Mouse (Mus musculus): Measurements from ENCODE around the gene Dll3. TPM values are rescaled to one million over a fixed set of nuclear protein-coding genes. Genes with fewer than 3 reads are reported as not detected.

Dll3 gene
- polyA plus RNA-seq, 1 experiment = 2.4 TPM

- H3K4me3 ChIP-seq (ENCODE audit: low read depth, low read length) = peak overlapping the region; percentile 71
- no peak overlapping the region for H3K27ac ChIP-seq (ENCODE audit: insufficient read depth, low read depth, low read length)
These were observed 34.0 kb downstream of the Dll3 start for GRCm38 (mm10) chr7:28268042-28268531.

GRCm38 (mm10) chr7:28267129-28268041, 34.7 kb downstream of the Dll3 start, which contains the start of gene Eid2:
TSS of gene Eid2 (plus strand) at chr7:28267881.
- Histone ChIP-seq H3K36me3 (ENCODE audit: control insufficient read depth, insufficient read depth, low read length) (no peaks in the 10 kb centered on the region), H3K4me1 (ENCODE audit: control insufficient read depth, insufficient read depth, insufficient read length, low read length) (peaks cover 4% of the 10 kb centered on the region; the same call in 1 of the 2 replicates), H3K4me3 (ENCODE audit: low read depth, low read length) (peak within 1 kb of the TSS; percentile 71), H3K27me3 (ENCODE audit: control insufficient read depth, insufficient read depth, low read length) (peaks cover 5% of the 10 kb centered on the region), H3K27ac (ENCODE audit: insufficient read depth, low read depth, low read length) (no peak within 1 kb of the TSS)
- TF ChIP-seq CTCF (IDR thresholded peaks at IDR 0.05; ENCODE audit: extremely low read depth, insufficient read length, insufficient replicate concordance, low read depth, low read length) (no peak), POLR2A (IDR thresholded peaks at IDR 0.05; ENCODE audit: low read depth, low read length) (no peak)
- WGBS = 8% methylated on average over 57 of the region's 57 CpGs

More at GRCm38 (mm10) chr7:28268042-28268531, 34.0 kb downstream of the Dll3 start:
- 1% methylated on average over 57 of the region's 62 CpGs for WGBS
- Histone ChIP-seq H3K36me3 (ENCODE audit: control insufficient read depth, insufficient read depth, low read length) (no peaks in the 10 kb centered on the region), H3K4me1 (ENCODE audit: control insufficient read depth, insufficient read depth, insufficient read length, low read length) (peaks cover 4% of the 10 kb centered on the region; the same call in 1 of the 2 replicates), H3K27me3 (ENCODE audit: control insufficient read depth, insufficient read depth, low read length) (peaks cover 5% of the 10 kb centered on the region)
- TF ChIP-seq POLR2A (IDR thresholded peaks at IDR 0.05; ENCODE audit: low read depth, low read length) (no peak), CTCF (IDR thresholded peaks at IDR 0.05; ENCODE audit: extremely low read depth, insufficient read length, insufficient replicate concordance, low read depth, low read length) (no peak)

- no peak for TF ChIP-seq CTCF (IDR thresholded peaks at IDR 0.05; ENCODE audit: extremely low read depth, insufficient read length, insufficient replicate concordance, low read depth, low read length)
- no peak for TF ChIP-seq POLR2A (IDR thresholded peaks at IDR 0.05; ENCODE audit: low read depth, low read length)
- peaks cover 4% of the 10 kb centered on the region; the same call in 1 of the 2 replicates for H3K4me1 ChIP-seq (ENCODE audit: control insufficient read depth, insufficient read depth, insufficient read length, low read length)
- no peak overlapping the region for H3K27ac ChIP-seq (ENCODE audit: insufficient read depth, low read depth, low read length)
- 83% methylated on average over 13 of the region's 13 CpGs for WGBS
- H3K4me3 ChIP-seq (ENCODE audit: low read depth, low read length) = no peak overlapping the region
- peaks cover 5% of the 10 kb centered on the region for H3K27me3 ChIP-seq (ENCODE audit: control insufficient read depth, insufficient read depth, low read length)
- no peaks in the 10 kb centered on the region for H3K36me3 ChIP-seq (ENCODE audit: control insufficient read depth, insufficient read depth, low read length)
These were observed 36.6 kb downstream of the Dll3 start for GRCm38 (mm10) chr7:28265391-28265790.

GRCm38 (mm10) chr7:28263786-28264185, 38.3 kb downstream of the Dll3 start:
- peaks cover 4% of the 10 kb centered on the region; the same call in 1 of the 2 replicates for H3K4me1 ChIP-seq (ENCODE audit: control insufficient read depth, insufficient read depth, insufficient read length, low read length)
- H3K36me3 ChIP-seq (ENCODE audit: control insufficient read depth, insufficient read depth, low read length) = no peaks in the 10 kb centered on the region
- TF ChIP-seq POLR2A (IDR thresholded peaks at IDR 0.05; ENCODE audit: low read depth, low read length) (no peak), CTCF (IDR thresholded peaks at IDR 0.05; ENCODE audit: extremely low read depth, insufficient read length, insufficient replicate concordance, low read depth, low read length) (no peak)
- WGBS = 4% methylated on average over 15 of the region's 15 CpGs
- H3K27ac ChIP-seq (ENCODE audit: insufficient read depth, low read depth, low read length) = no peak overlapping the region
- no peak overlapping the region for H3K4me3 ChIP-seq (ENCODE audit: low read depth, low read length)
- peaks cover 5% of the 10 kb centered on the region for H3K27me3 ChIP-seq (ENCODE audit: control insufficient read depth, insufficient read depth, low read length)

GRCm38 (mm10) chr7:28262861-28263260, 39.2 kb downstream of the Dll3 start:
- H3K27me3 ChIP-seq (ENCODE audit: control insufficient read depth, insufficient read depth, low read length) = peaks cover 4% of the 10 kb centered on the region
- no peaks in the 10 kb centered on the region for H3K36me3 ChIP-seq (ENCODE audit: control insufficient read depth, insufficient read depth, low read length)
- TF ChIP-seq CTCF (IDR thresholded peaks at IDR 0.05; ENCODE audit: extremely low read depth, insufficient read length, insufficient replicate concordance, low read depth, low read length) (no peak), POLR2A (IDR thresholded peaks at IDR 0.05; ENCODE audit: low read depth, low read length) (no peak)
- 38% methylated on average over 5 of the region's 5 CpGs for WGBS
- H3K4me3 ChIP-seq (ENCODE audit: low read depth, low read length) = no peak overlapping the region
- H3K27ac ChIP-seq (ENCODE audit: insufficient read depth, low read depth, low read length) = no peak overlapping the region
- H3K4me1 ChIP-seq (ENCODE audit: control insufficient read depth, insufficient read depth, insufficient read length, low read length) = no peaks in the 10 kb centered on the region

- WGBS = 79% methylated on average over 6 of the region's 6 CpGs
- Histone ChIP-seq H3K4me3 (ENCODE audit: low read depth, low read length) (no peak overlapping the region), H3K27me3 (ENCODE audit: control insufficient read depth, insufficient read depth, low read length) (no peaks in the 10 kb centered on the region), H3K27ac (ENCODE audit: insufficient read depth, low read depth, low read length) (no peak overlapping the region), H3K36me3 (ENCODE audit: control insufficient read depth, insufficient read depth, low read length) (no peaks in the 10 kb centered on the region), H3K4me1 (ENCODE audit: control insufficient read depth, insufficient read depth, insufficient read length, low read length) (no peaks in the 10 kb centered on the region)
- TF ChIP-seq POLR2A (IDR thresholded peaks at IDR 0.05; ENCODE audit: low read depth, low read length) = no peak
- peak; percentile 26; the same call in 1 of the 2 replicates for TF ChIP-seq CTCF (IDR thresholded peaks at IDR 0.05; ENCODE audit: extremely low read depth, insufficient read length, insufficient replicate concordance, low read depth, low read length)
These were observed 46.6 kb downstream of the Dll3 start for GRCm38 (mm10) chr7:28255476-28255875.

GRCm38 (mm10) chr7:28254591-28254990, 47.4 kb downstream of the Dll3 start:
- no peak for TF ChIP-seq POLR2A (IDR thresholded peaks at IDR 0.05; ENCODE audit: low read depth, low read length)
- TF ChIP-seq CTCF (IDR thresholded peaks at IDR 0.05; ENCODE audit: extremely low read depth, insufficient read length, insufficient replicate concordance, low read depth, low read length) = no peak
- 73% methylated on average over 6 of the region's 6 CpGs for WGBS

More at GRCm38 (mm10) chr7:28254591-28254990, 47.4 kb downstream of the Dll3 start:
- Histone ChIP-seq H3K4me3 (ENCODE audit: low read depth, low read length) (no peak overlapping the region), H3K27me3 (ENCODE audit: control insufficient read depth, insufficient read depth, low read length) (no peaks in the 10 kb centered on the region), H3K4me1 (ENCODE audit: control insufficient read depth, insufficient read depth, insufficient read length, low read length) (no peaks in the 10 kb centered on the region), H3K36me3 (ENCODE audit: control insufficient read depth, insufficient read depth, low read length) (no peaks in the 10 kb centered on the region), H3K27ac (ENCODE audit: insufficient read depth, low read depth, low read length) (no peak overlapping the region)
